Mouse (Mus musculus) embryonic facial prominence, embryonic 14.5 days (tissue): ENCODE measurements around the gene Sik1. TPM values are rescaled to one million over a fixed set of nuclear protein-coding genes. Genes with fewer than 3 reads are reported as not detected.

ENCODE experiments used
- ATAC-seq: fragments of 200-750 bp; cut with Nextera tagmentation; 2 replicates; pipeline ENCODE4 v1.8.0; 2017; ENCODE audit warnings: low read depth, moderate number of reproducible peaks, moderate TSS enrichment
- DNase-seq: peaks from one replicate; pipeline ENCODE4 v3.0.0-alpha.2; 2015; ENCODE audit warnings: low spot score
- H3K27ac ChIP-seq: fragments of 300-500 bp; sonication (generic); replicated peaks from 2 replicates; pipeline ENCODE4 v1.5.1; 2014; ENCODE audit warnings: low read depth, mild to moderate bottlenecking, low read length, moderate library complexity
- H3K27me3 ChIP-seq: fragments of 300-500 bp; sonication (generic); replicated peaks from 2 replicates; pipeline ENCODE4 v1.6.1; 2014; ENCODE audit warnings: low read length; ENCODE audit not compliant: control insufficient read depth, insufficient read depth
- H3K36me3 ChIP-seq: fragments of 300-500 bp; sonication (generic); 2 replicates; pipeline ENCODE4 v1.6.1; 2014; ENCODE audit warnings: low read length, mixed read lengths; ENCODE audit not compliant: control insufficient read depth, insufficient read depth
- H3K4me1 ChIP-seq: fragments of 300-500 bp; sonication (generic); 2 replicates; pipeline ENCODE4 v1.6.1; 2014; ENCODE audit warnings: antibody characterized with exemption, low read length; ENCODE audit not compliant: control insufficient read depth, insufficient read depth
- H3K4me2 ChIP-seq: fragments of 300-500 bp; sonication (generic); 2 replicates; pipeline ENCODE4 v1.6.1; 2014; ENCODE audit warnings: low read depth, mild to moderate bottlenecking, low read length, moderate library complexity, mixed read lengths
- H3K4me3 ChIP-seq: fragments of 300-500 bp; sonication (generic); 2 replicates; pipeline ENCODE4 v1.5.1; 2014; ENCODE audit warnings: low read depth, mild to moderate bottlenecking, low read length
- H3K9ac ChIP-seq: fragments of 300-500 bp; sonication (generic); 2 replicates; pipeline ENCODE4 v1.6.1; 2014; ENCODE audit warnings: low read depth, mild to moderate bottlenecking, low read length, moderate library complexity, mixed read lengths
- H3K9me3 ChIP-seq: fragments of 300-500 bp; sonication (generic); 2 replicates; pipeline ENCODE4 v1.6.1; 2016; ENCODE audit warnings: low read length; ENCODE audit not compliant: control insufficient read depth
- WGBS: fragments of 180-500 bp; shearing (Covaris S2); extraction: QIAGEN DNeasy Blood & Tissue Kit; methylation state at CpG from one replicate; pipeline ENCODE4 v1.1.7; 2014; 5-methylcytosine and 5-hydroxymethylcytosine counted together
- polyA plus RNA-seq: library from polyadenylated mRNA; unstranded; fragments of >200 nt; fragmentation: Nextera tagmentation; extraction: Ambion mirVana; gene quantifications from 2 replicates; pipeline ENCODE4 v1.2.1, GENCODE M21; 2014

Sik1 gene
- polyA plus RNA-seq, 1 experiment from 2014 or later = 27.8 TPM

- H3K9ac ChIP-seq = peak overlapping the region; percentile 95
- H3K4me1 ChIP-seq = peaks cover 22% of the 10 kb centered on the region
- no peaks in the 10 kb centered on the region for H3K9me3 ChIP-seq
- peak overlapping the region; percentile 77 for H3K27ac ChIP-seq
- peak; percentile 45 for ATAC-seq
- H3K4me3 ChIP-seq = peak overlapping the region; percentile 95
- peak overlapping the region; percentile 82 for H3K4me2 ChIP-seq
- H3K27me3 ChIP-seq = no peaks in the 10 kb centered on the region
- WGBS = under 1% methylated on average over 54 of the region's 73 CpGs
- peaks cover 28% of the 10 kb centered on the region for H3K36me3 ChIP-seq
- DNase-seq = peak; percentile 48
Measured at GRCm38 (mm10) chr17:31854770-31855596, 621 bp downstream of the Sik1 start.

GRCm38 (mm10) chr17:31853448-31854188 is 2.0 kb downstream of the Sik1 start:
- Histone ChIP-seq H3K27me3 (no peaks in the 10 kb centered on the region), H3K4me3 (peak overlapping the region; percentile 95), H3K36me3 (peaks cover 41% of the 10 kb centered on the region), H3K4me1 (peaks cover 22% of the 10 kb centered on the region), H3K9ac (peak overlapping the region; percentile 28), H3K4me2 (peak overlapping the region; percentile 82), H3K9me3 (no peaks in the 10 kb centered on the region), H3K27ac (peak overlapping the region; percentile 40; the same call in 1 of the 2 replicates)
- DNase-seq (no peak), ATAC-seq (no peak)
- 44% methylated on average over 17 of the region's 17 CpGs for WGBS

GRCm38 (mm10) chr17:31852782-31853447 is 2.7 kb downstream of the Sik1 start:
- Histone ChIP-seq H3K4me3 (peak overlapping the region; percentile 95), H3K27me3 (no peaks in the 10 kb centered on the region), H3K9ac (peak overlapping the region; percentile 28), H3K36me3 (peaks cover 48% of the 10 kb centered on the region), H3K4me1 (peaks cover 22% of the 10 kb centered on the region), H3K27ac (peak overlapping the region; percentile 40; the same call in 1 of the 2 replicates), H3K9me3 (no peaks in the 10 kb centered on the region), H3K4me2 (peak overlapping the region; percentile 82)
- ATAC-seq = no peak
- no peak for DNase-seq
- WGBS = 46% methylated on average over 12 of the region's 12 CpGs

GRCm38 (mm10) chr17:31851816-31852476 is 3.7 kb downstream of the Sik1 start:
- H3K27me3 ChIP-seq = no peaks in the 10 kb centered on the region
- no peak overlapping the region for H3K4me3 ChIP-seq
- WGBS = 84% methylated on average over 6 of the region's 6 CpGs
- H3K27ac ChIP-seq = no peak overlapping the region
- H3K4me1 ChIP-seq = peaks cover 20% of the 10 kb centered on the region
- peaks cover 58% of the 10 kb centered on the region for H3K36me3 ChIP-seq
- H3K9me3 ChIP-seq = no peaks in the 10 kb centered on the region
- H3K4me2 ChIP-seq = no peak overlapping the region
- no peak overlapping the region for H3K9ac ChIP-seq
- DNase-seq (no peak), ATAC-seq (no peak)

GRCm38 (mm10) chr17:31850457-31850980 is 5.1 kb downstream of the Sik1 start:
- DNase-seq (no peak), ATAC-seq (no peak)
- Histone ChIP-seq H3K27me3 (no peaks in the 10 kb centered on the region), H3K4me3 (no peak overlapping the region), H3K4me1 (peaks cover 14% of the 10 kb centered on the region), H3K4me2 (no peak overlapping the region), H3K9ac (no peak overlapping the region), H3K9me3 (no peaks in the 10 kb centered on the region), H3K36me3 (peaks cover 72% of the 10 kb centered on the region), H3K27ac (no peak overlapping the region)
- WGBS = 89% methylated on average over 17 of the region's 17 CpGs

- ATAC-seq (no peak), DNase-seq (no peak)
- Histone ChIP-seq H3K4me2 (no peak overlapping the region), H3K9me3 (no peaks in the 10 kb centered on the region), H3K4me3 (no peak overlapping the region), H3K36me3 (peaks cover 82% of the 10 kb centered on the region), H3K27me3 (no peaks in the 10 kb centered on the region), H3K4me1 (peaks cover 8% of the 10 kb centered on the region), H3K27ac (no peak overlapping the region), H3K9ac (no peak overlapping the region)
- WGBS = 87% methylated on average over 13 of the region's 13 CpGs
Measured at GRCm38 (mm10) chr17:31846970-31847369, 8.6 kb downstream of the Sik1 start.

- no peak for ATAC-seq
- no peaks in the 10 kb centered on the region for H3K9me3 ChIP-seq
- H3K27me3 ChIP-seq = no peaks in the 10 kb centered on the region
- peaks cover 76% of the 10 kb centered on the region for H3K36me3 ChIP-seq
- H3K4me3 ChIP-seq = no peak overlapping the region
- 80% methylated on average over 8 of the region's 9 CpGs for WGBS
- no peak overlapping the region for H3K9ac ChIP-seq
- DNase-seq = no peak
- H3K4me1 ChIP-seq = peaks cover 11% of the 10 kb centered on the region
- no peak overlapping the region for H3K4me2 ChIP-seq
- no peak overlapping the region for H3K27ac ChIP-seq
Measured at GRCm38 (mm10) chr17:31846352-31846751, 9.3 kb downstream of the Sik1 start.

- peak overlapping the region; percentile 58; the same call in 1 of the 2 replicates for H3K27ac ChIP-seq
- WGBS = 69% methylated on average over 1 of the region's 1 CpGs
- peak; percentile 65 for DNase-seq
- peaks cover 18% of the 10 kb centered on the region for H3K4me1 ChIP-seq
- no peaks in the 10 kb centered on the region for H3K27me3 ChIP-seq
- H3K9ac ChIP-seq = no peak overlapping the region
- no peak for ATAC-seq
- H3K36me3 ChIP-seq = peaks cover 51% of the 10 kb centered on the region
- no peak overlapping the region for H3K4me2 ChIP-seq
- H3K4me3 ChIP-seq = no peak overlapping the region
- no peaks in the 10 kb centered on the region for H3K9me3 ChIP-seq
Measured at GRCm38 (mm10) chr17:31843891-31844290, 11.7 kb downstream of the Sik1 start.
